Mouse (Mus musculus) kidney, embryonic 14.5 days (tissue): ENCODE data around the gene Ankrd34a. TPM values are rescaled to one million over a fixed set of nuclear protein-coding genes. Genes with fewer than 3 reads are reported as not detected.

Source experiments
- ATAC-seq: fragments of 200-750 bp; cut with Nextera tagmentation; 2 replicates; pipeline ENCODE4 v1.8.0; 2017; ENCODE audit warnings: moderate number of reproducible peaks, mild to moderate bottlenecking, moderate TSS enrichment, moderate library complexity; ENCODE audit not compliant: low FRiP score, low TSS enrichment
- H3K27ac ChIP-seq: fragments of 300-500 bp; sonication (generic); 2 replicates; pipeline ENCODE4 v1.5.1; 2014; ENCODE audit warnings: low read depth, mild to moderate bottlenecking, low read length, moderate library complexity, mixed read lengths
- H3K27me3 ChIP-seq: fragments of 300-500 bp; sonication (generic); 2 replicates; pipeline ENCODE4 v1.6.1; 2014; ENCODE audit warnings: mild to moderate bottlenecking, low read length; ENCODE audit not compliant: control insufficient read depth, insufficient read depth
- H3K36me3 ChIP-seq: fragments of 300-500 bp; sonication (generic); 2 replicates; pipeline ENCODE4 v1.6.1; 2014; ENCODE audit warnings: low read length, mixed read lengths; ENCODE audit not compliant: control insufficient read depth, insufficient read depth
- H3K4me1 ChIP-seq: fragments of 300-500 bp; sonication (generic); 2 replicates; pipeline ENCODE4 v1.6.1; 2014; ENCODE audit warnings: low read length, mixed read lengths; ENCODE audit not compliant: control insufficient read depth, insufficient read depth
- H3K4me2 ChIP-seq: fragments of 300-500 bp; sonication (generic); replicated peaks from 2 replicates; pipeline ENCODE4 v1.6.1; 2014; ENCODE audit warnings: low read depth, mild to moderate bottlenecking, low read length
- H3K4me3 ChIP-seq: fragments of 300-500 bp; sonication (generic); 2 replicates; pipeline ENCODE4 v1.5.1; 2014; ENCODE audit warnings: mild to moderate bottlenecking, low read length
- H3K9ac ChIP-seq: fragments of 300-500 bp; sonication (generic); 2 replicates; pipeline ENCODE4 v1.6.1; 2014; ENCODE audit warnings: low read depth, mild to moderate bottlenecking, low read length, moderate library complexity
- H3K9me3 ChIP-seq: fragments of 300-500 bp; sonication (generic); 2 replicates; pipeline ENCODE4 v1.6.1; 2016; ENCODE audit warnings: low read length; ENCODE audit not compliant: control insufficient read depth
- WGBS: fragments of 180-500 bp; shearing (Covaris S2); extraction: QIAGEN DNeasy Blood & Tissue Kit; methylation state at CpG from one replicate; pipeline ENCODE4 v1.1.7; 2014; 5-methylcytosine and 5-hydroxymethylcytosine counted together
- polyA plus RNA-seq: library from polyadenylated mRNA; unstranded; fragments of >200 nt; fragmentation: Nextera tagmentation; extraction: Ambion mirVana; gene quantifications from 2 replicates; pipeline ENCODE4 v1.2.1, GENCODE M21; 2014

The Ankrd34a gene
- polyA plus RNA-seq, 1 experiment from 2014 or later: 1.8 TPM

- Histone ChIP-seq H3K4me2 (no peak overlapping the region), H3K9ac (no peak overlapping the region), H3K4me1 (peaks cover 31% of the 10 kb centered on the region), H3K27me3 (no peaks in the 10 kb centered on the region), H3K4me3 (no peak overlapping the region), H3K9me3 (no peaks in the 10 kb centered on the region), H3K36me3 (peaks cover 9% of the 10 kb centered on the region), H3K27ac (peak overlapping the region; percentile 63; the same call in 1 of the 2 replicates)
- ATAC-seq: no peak
- 45% methylated on average over 12 of the region's 12 CpGs for WGBS
Measured at GRCm38 (mm10) chr3:96555041-96555596, 41.3 kb upstream of the Ankrd34a start.

GRCm38 (mm10) chr3:96555999-96556614 is 40.3 kb upstream of the Ankrd34a start:
- no peak overlapping the region for H3K27ac ChIP-seq
- H3K4me3 ChIP-seq: peak overlapping the region; percentile 79; the same call in 1 of the 2 replicates

GRCm38 (mm10) chr3:96556651-96557635 is 39.5 kb upstream of the Ankrd34a start:
- Histone ChIP-seq H3K27ac (peak overlapping the region; percentile 93), H3K4me3 (peak overlapping the region; percentile 79), H3K9ac (peak overlapping the region; percentile 73), H3K4me2 (peak overlapping the region; percentile 81), H3K9me3 (no peaks in the 10 kb centered on the region), H3K36me3 (peaks cover 24% of the 10 kb centered on the region), H3K4me1 (peaks cover 41% of the 10 kb centered on the region), H3K27me3 (no peaks in the 10 kb centered on the region)
- 6% methylated on average over 22 of the region's 22 CpGs for WGBS
- ATAC-seq: no peak

More at GRCm38 (mm10) chr3:96555999-96556614, 40.3 kb upstream of the Ankrd34a start:
- Histone ChIP-seq H3K36me3 (peaks cover 19% of the 10 kb centered on the region), H3K4me1 (peaks cover 41% of the 10 kb centered on the region), H3K27me3 (no peaks in the 10 kb centered on the region), H3K9ac (peak overlapping the region; percentile 73; the same call in 1 of the 2 replicates), H3K4me2 (peak overlapping the region; percentile 81), H3K9me3 (no peaks in the 10 kb centered on the region)
- 79% methylated on average over 15 of the region's 15 CpGs for WGBS
- no peak for ATAC-seq

- Histone ChIP-seq H3K27ac (peak within 1 kb of the TSS; percentile 93), H3K27me3 (no peaks in the 10 kb centered on the region), H3K4me2 (peak within 1 kb of the TSS; percentile 81), H3K9me3 (no peaks in the 10 kb centered on the region), H3K36me3 (peaks cover 24% of the 10 kb centered on the region), H3K4me1 (peaks cover 44% of the 10 kb centered on the region), H3K9ac (peak within 1 kb of the TSS; percentile 86), H3K4me3 (peak within 1 kb of the TSS; percentile 79)
- under 1% methylated on average over 26 of the region's 26 CpGs for WGBS
- peak; percentile 99 for ATAC-seq
Measured at GRCm38 (mm10) chr3:96557694-96558093, 38.7 kb upstream of the Ankrd34a start, which contains the start of gene Txnip. Gene Txnip (plus strand): TSS chr3:96557957.

- peak overlapping the region; percentile 81 for H3K4me2 ChIP-seq
- H3K36me3 ChIP-seq: peaks cover 24% of the 10 kb centered on the region
- peak overlapping the region; percentile 78 for H3K27ac ChIP-seq
- peaks cover 44% of the 10 kb centered on the region for H3K4me1 ChIP-seq
- H3K9ac ChIP-seq: peak overlapping the region; percentile 86
- no peaks in the 10 kb centered on the region for H3K9me3 ChIP-seq
- peak overlapping the region; percentile 79 for H3K4me3 ChIP-seq
- ATAC-seq: no peak
- WGBS: under 1% methylated on average over 17 of the region's 17 CpGs
- no peaks in the 10 kb centered on the region for H3K27me3 ChIP-seq
Measured at GRCm38 (mm10) chr3:96558159-96558558, 38.3 kb upstream of the Ankrd34a start.

- peaks cover 44% of the 10 kb centered on the region for H3K4me1 ChIP-seq
- H3K4me2 ChIP-seq: peak overlapping the region; percentile 81
- peak overlapping the region; percentile 78; the same call in 1 of the 2 replicates for H3K27ac ChIP-seq
- peak overlapping the region; percentile 86 for H3K9ac ChIP-seq
- peak overlapping the region; percentile 79 for H3K4me3 ChIP-seq
- ATAC-seq: no peak
- H3K27me3 ChIP-seq: no peaks in the 10 kb centered on the region
- peaks cover 24% of the 10 kb centered on the region for H3K36me3 ChIP-seq
- H3K9me3 ChIP-seq: no peaks in the 10 kb centered on the region
- 26% methylated on average over 10 of the region's 10 CpGs for WGBS
Measured at GRCm38 (mm10) chr3:96558668-96559196, 37.7 kb upstream of the Ankrd34a start.

- Histone ChIP-seq H3K4me1 (peaks cover 48% of the 10 kb centered on the region), H3K27me3 (no peaks in the 10 kb centered on the region), H3K4me3 (peak overlapping the region; percentile 79), H3K9ac (peak overlapping the region; percentile 86), H3K27ac (no peak overlapping the region; the same call in 1 of the 2 replicates), H3K4me2 (peak overlapping the region; percentile 81), H3K36me3 (peaks cover 24% of the 10 kb centered on the region), H3K9me3 (no peaks in the 10 kb centered on the region)
- no peak for ATAC-seq
- WGBS: 73% methylated on average over 12 of the region's 12 CpGs
Measured at GRCm38 (mm10) chr3:96559398-96559910, 37.0 kb upstream of the Ankrd34a start.
